Mouse (Mus musculus): ENCODE measurements around the gene Dgcr6.

The Dgcr6 gene

GRCm38 (mm10) chr16:18056215-18056614, 3.6 kb downstream of the Dgcr6 start:
- no peak for TF ChIP-seq CTCF (conservative IDR thresholded peaks at IDR 0.05; ENCODE audit: low read length)
- TF ChIP-seq NANOG (IDR thresholded peaks at IDR 0.05; ENCODE audit: borderline replicate concordance, low read length), result no peak
- TF ChIP-seq POU5F1 (IDR thresholded peaks at IDR 0.05; ENCODE audit: borderline replicate concordance, low read length), result no peak
- 0 out of 2 replicates have a peak, but pooled peaks cover 3% of the 10 kb centered on the region for H3K27me3 ChIP-seq (ENCODE audit: insufficient read depth, low read length)
- no peak overlapping the region for H3K4me3 ChIP-seq (replicated peaks; ENCODE audit: low read length)
- peaks cover 21% of the 10 kb centered on the region for H3K4me1 ChIP-seq (replicated peaks; ENCODE audit: low read depth, low read length)
- H3K36me3 ChIP-seq (ENCODE audit: insufficient read depth, low read length), result no peaks in the 10 kb centered on the region
- H3K9me3 ChIP-seq (ENCODE audit: low read length), result peaks cover 2% of the 10 kb centered on the region; the same call in 1 of the 2 replicates

GRCm38 (mm10) chr16:18058331-18058731, 5.7 kb downstream of the Dgcr6 start:
- H3K4me1 ChIP-seq (replicated peaks; ENCODE audit: low read depth, low read length), result peaks cover 7% of the 10 kb centered on the region; the same call in 1 of the 2 replicates
- no peaks in the 10 kb centered on the region for H3K27me3 ChIP-seq (ENCODE audit: insufficient read depth, low read length)
- H3K36me3 ChIP-seq (ENCODE audit: insufficient read depth, low read length), result no peaks in the 10 kb centered on the region
- TF ChIP-seq NANOG (IDR thresholded peaks at IDR 0.05; ENCODE audit: borderline replicate concordance, low read length), result no peak
- TF ChIP-seq CTCF (conservative IDR thresholded peaks at IDR 0.05; ENCODE audit: low read length), result no peak
- TF ChIP-seq POU5F1 (IDR thresholded peaks at IDR 0.05; ENCODE audit: borderline replicate concordance, low read length), result no peak
- H3K9me3 ChIP-seq (ENCODE audit: low read length), result peaks cover 5% of the 10 kb centered on the region
- no peak overlapping the region for H3K4me3 ChIP-seq (replicated peaks; ENCODE audit: low read length)

- no peaks in the 10 kb centered on the region for H3K36me3 ChIP-seq (ENCODE audit: insufficient read depth, low read length)
- peaks cover 7% of the 10 kb centered on the region; the same call in 1 of the 2 replicates for H3K4me1 ChIP-seq (replicated peaks; ENCODE audit: low read depth, low read length)
- no peak for TF ChIP-seq POU5F1 (IDR thresholded peaks at IDR 0.05; ENCODE audit: borderline replicate concordance, low read length)
- no peak for TF ChIP-seq NANOG (IDR thresholded peaks at IDR 0.05; ENCODE audit: borderline replicate concordance, low read length)
- no peak for TF ChIP-seq CTCF (conservative IDR thresholded peaks at IDR 0.05; ENCODE audit: low read length)
- no peaks in the 10 kb centered on the region for H3K27me3 ChIP-seq (ENCODE audit: insufficient read depth, low read length)
- H3K4me3 ChIP-seq (replicated peaks; ENCODE audit: low read length), result no peak overlapping the region
- peaks cover 5% of the 10 kb centered on the region for H3K9me3 ChIP-seq (ENCODE audit: low read length)
These were observed 6.6 kb downstream of the Dgcr6 start for GRCm38 (mm10) chr16:18059243-18059642.

- no peaks in the 10 kb centered on the region for H3K36me3 ChIP-seq (ENCODE audit: insufficient read depth, low read length)
- no peaks in the 10 kb centered on the region for H3K27me3 ChIP-seq (ENCODE audit: insufficient read depth, low read length)
- H3K4me3 ChIP-seq (replicated peaks; ENCODE audit: low read length), result no peak overlapping the region
- H3K4me1 ChIP-seq (replicated peaks; ENCODE audit: low read depth, low read length), result peaks cover 17% of the 10 kb centered on the region
- TF ChIP-seq POU5F1 (IDR thresholded peaks at IDR 0.05; ENCODE audit: borderline replicate concordance, low read length), result no peak
- no peak for TF ChIP-seq CTCF (conservative IDR thresholded peaks at IDR 0.05; ENCODE audit: low read length)
- TF ChIP-seq NANOG (IDR thresholded peaks at IDR 0.05; ENCODE audit: borderline replicate concordance, low read length), result no peak
- peaks cover 3% of the 10 kb centered on the region; the same call in 1 of the 2 replicates for H3K9me3 ChIP-seq (ENCODE audit: low read length)
These were observed 8.5 kb downstream of the Dgcr6 start for GRCm38 (mm10) chr16:18061201-18061600.

GRCm38 (mm10) chr16:18066060-18067009, 13.7 kb downstream of the Dgcr6 start:
- H3K9me3 ChIP-seq (ENCODE audit: low read length), result peaks cover 3% of the 10 kb centered on the region; the same call in 1 of the 2 replicates
- no peak for TF ChIP-seq POU5F1 (IDR thresholded peaks at IDR 0.05; ENCODE audit: borderline replicate concordance, low read length)
- TF ChIP-seq CTCF (conservative IDR thresholded peaks at IDR 0.05; ENCODE audit: low read length), result no peak
- no peak for TF ChIP-seq NANOG (IDR thresholded peaks at IDR 0.05; ENCODE audit: borderline replicate concordance, low read length)
- 0 out of 2 replicates have a peak, but pooled peaks cover 3% of the 10 kb centered on the region for H3K27me3 ChIP-seq (ENCODE audit: insufficient read depth, low read length)
- peaks cover 35% of the 10 kb centered on the region for H3K4me1 ChIP-seq (replicated peaks; ENCODE audit: low read depth, low read length)
- peak overlapping the region; percentile 89 for H3K4me3 ChIP-seq (replicated peaks; ENCODE audit: low read length)
- peaks cover 36% of the 10 kb centered on the region for H3K36me3 ChIP-seq (ENCODE audit: insufficient read depth, low read length)

DNA sequence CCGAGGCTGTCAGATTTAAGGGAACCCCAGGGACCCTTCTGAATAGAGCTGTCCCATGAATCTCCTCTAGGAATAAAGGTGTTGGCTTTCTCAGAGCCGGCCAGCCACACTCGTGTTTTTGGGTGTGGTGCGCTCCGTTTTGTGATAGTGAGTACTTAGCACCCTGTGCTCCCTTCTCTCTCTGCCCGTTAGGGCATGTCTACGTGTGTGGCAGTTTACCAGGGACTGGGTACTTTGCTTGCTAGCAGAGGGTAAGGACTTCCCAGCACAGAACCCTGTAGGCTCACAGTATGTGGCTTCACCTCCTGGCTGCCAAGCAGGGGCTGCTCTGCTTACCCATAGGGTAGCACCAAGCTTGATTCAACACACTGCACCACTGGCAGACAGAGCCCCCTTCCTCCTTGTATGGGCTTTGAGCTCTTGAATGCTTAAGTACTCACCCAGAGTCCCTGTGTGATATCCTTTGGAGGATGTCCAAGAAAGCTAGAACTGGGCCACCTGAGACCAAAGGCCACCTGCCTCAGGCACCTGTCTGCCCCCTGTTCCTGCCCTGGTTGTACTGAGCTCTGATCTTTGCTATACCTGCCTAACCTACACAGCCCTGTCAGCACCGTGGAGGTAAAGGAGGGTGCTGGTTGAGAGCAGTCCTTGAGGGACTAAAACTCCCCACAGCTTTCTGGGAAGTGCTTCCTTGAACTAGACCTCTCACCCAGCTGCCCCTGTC, 16.2 kb downstream of the Dgcr6 start:
- H3K9me3 ChIP-seq (ENCODE audit: low read length), result no peaks in the 10 kb centered on the region
- peaks cover 47% of the 10 kb centered on the region for H3K4me1 ChIP-seq (replicated peaks; ENCODE audit: low read depth, low read length)
- peaks cover 59% of the 10 kb centered on the region for H3K36me3 ChIP-seq (ENCODE audit: insufficient read depth, low read length)
- H3K4me3 ChIP-seq (replicated peaks; ENCODE audit: low read length), result no peak overlapping the region
- TF ChIP-seq NANOG (IDR thresholded peaks at IDR 0.05; ENCODE audit: borderline replicate concordance, low read length), result no peak
- no peak for TF ChIP-seq POU5F1 (IDR thresholded peaks at IDR 0.05; ENCODE audit: borderline replicate concordance, low read length)
- no peak for TF ChIP-seq CTCF (conservative IDR thresholded peaks at IDR 0.05; ENCODE audit: low read length)
- 0 out of 2 replicates have a peak, but pooled peaks cover 3% of the 10 kb centered on the region for H3K27me3 ChIP-seq (ENCODE audit: insufficient read depth, low read length)

GRCm38 (mm10) chr16:18070798-18071197, 18.1 kb downstream of the Dgcr6 start:
- TF ChIP-seq CTCF (conservative IDR thresholded peaks at IDR 0.05; ENCODE audit: low read length) (no peak), POU5F1 (IDR thresholded peaks at IDR 0.05; ENCODE audit: borderline replicate concordance, low read length) (no peak), NANOG (IDR thresholded peaks at IDR 0.05; ENCODE audit: borderline replicate concordance, low read length) (no peak)
- Histone ChIP-seq H3K27me3 (ENCODE audit: insufficient read depth, low read length) (0 out of 2 replicates have a peak, but pooled peaks cover 3% of the 10 kb centered on the region), H3K9me3 (ENCODE audit: low read length) (no peaks in the 10 kb centered on the region), H3K36me3 (ENCODE audit: insufficient read depth, low read length) (peaks cover 76% of the 10 kb centered on the region), H3K4me3 (replicated peaks; ENCODE audit: low read length) (no peak overlapping the region), H3K4me1 (replicated peaks; ENCODE audit: low read depth, low read length) (peaks cover 38% of the 10 kb centered on the region)

DNA sequence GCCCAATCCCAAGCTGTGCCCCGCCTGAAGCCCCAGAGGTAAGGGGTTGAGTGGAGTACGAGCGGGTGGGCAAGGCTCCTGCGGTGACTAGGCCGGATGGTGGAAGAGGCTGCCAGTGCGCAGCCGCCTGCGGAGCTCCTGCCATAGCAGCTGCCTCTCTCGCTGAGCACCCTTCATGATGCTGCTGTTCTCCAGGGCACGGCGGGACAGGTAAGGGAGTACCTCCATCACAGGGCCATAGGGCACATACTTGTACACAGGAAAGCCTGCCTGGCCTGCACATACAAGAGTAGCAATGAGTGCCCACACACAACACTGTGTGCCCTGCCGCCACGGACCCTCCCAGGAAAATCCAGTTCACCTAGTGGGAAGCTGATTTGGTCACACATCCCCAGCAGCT, 19.4 kb downstream of the Dgcr6 start:
- peaks cover 36% of the 10 kb centered on the region for H3K4me1 ChIP-seq (replicated peaks; ENCODE audit: low read depth, low read length)
- H3K36me3 ChIP-seq (ENCODE audit: insufficient read depth, low read length), result peaks cover 88% of the 10 kb centered on the region
- peak overlapping the region; percentile 23; the same call in 1 of the 2 replicates for H3K4me3 ChIP-seq (replicated peaks; ENCODE audit: low read length)
- H3K27me3 ChIP-seq (ENCODE audit: insufficient read depth, low read length), result 0 out of 2 replicates have a peak, but pooled peaks cover 3% of the 10 kb centered on the region
- H3K9me3 ChIP-seq (ENCODE audit: low read length), result no peaks in the 10 kb centered on the region
- TF ChIP-seq POU5F1 (IDR thresholded peaks at IDR 0.05; ENCODE audit: borderline replicate concordance, low read length) (no peak), NANOG (IDR thresholded peaks at IDR 0.05; ENCODE audit: borderline replicate concordance, low read length) (no peak), CTCF (conservative IDR thresholded peaks at IDR 0.05; ENCODE audit: low read length) (no peak)
